Mouse (Mus musculus) embryo, embryonic 10.5 days (tissue): Measurements from ENCODE around the gene Chrm2.

Source experiments
- DNase-seq: peaks from one replicate; pipeline ENCODE4 v3.0.0-alpha.2; 2015; ENCODE audit warnings: low spot score

Gene Chrm2

DNA sequence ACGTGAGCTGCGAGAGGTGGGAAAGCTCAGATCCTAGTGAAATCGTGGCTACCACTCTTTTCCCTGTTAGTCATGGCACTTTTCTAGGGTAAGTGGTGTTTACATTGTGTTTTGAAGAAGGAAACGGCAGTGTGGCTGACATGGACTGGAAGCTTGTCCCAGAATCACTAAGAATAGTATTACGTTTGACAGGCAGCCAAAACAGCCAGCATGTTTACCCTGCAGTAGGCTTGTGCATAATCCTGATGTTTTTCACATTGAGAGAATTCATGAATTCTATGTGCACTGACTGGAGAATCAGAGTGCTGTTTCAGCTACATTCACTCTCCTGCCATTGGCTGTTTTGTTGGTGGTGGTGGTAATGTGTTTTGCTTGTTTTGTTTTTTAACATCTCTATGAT lies 129.4 kb downstream of the Chrm2 start:
- DNase-seq = no peak

DNA sequence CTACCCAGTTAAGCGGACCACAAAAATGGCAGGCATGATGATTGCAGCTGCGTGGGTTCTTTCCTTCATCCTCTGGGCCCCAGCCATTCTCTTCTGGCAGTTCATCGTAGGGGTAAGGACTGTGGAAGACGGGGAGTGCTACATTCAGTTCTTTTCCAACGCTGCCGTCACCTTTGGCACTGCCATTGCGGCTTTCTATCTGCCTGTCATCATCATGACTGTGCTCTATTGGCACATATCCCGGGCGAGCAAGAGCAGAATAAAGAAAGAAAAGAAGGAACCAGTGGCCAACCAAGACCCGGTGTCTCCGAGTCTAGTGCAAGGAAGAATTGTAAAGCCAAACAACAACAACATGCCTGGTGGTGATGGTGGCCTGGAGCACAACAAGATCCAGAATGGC lies 135.7 kb downstream of the Chrm2 start:
- DNase-seq = no peak

DNA sequence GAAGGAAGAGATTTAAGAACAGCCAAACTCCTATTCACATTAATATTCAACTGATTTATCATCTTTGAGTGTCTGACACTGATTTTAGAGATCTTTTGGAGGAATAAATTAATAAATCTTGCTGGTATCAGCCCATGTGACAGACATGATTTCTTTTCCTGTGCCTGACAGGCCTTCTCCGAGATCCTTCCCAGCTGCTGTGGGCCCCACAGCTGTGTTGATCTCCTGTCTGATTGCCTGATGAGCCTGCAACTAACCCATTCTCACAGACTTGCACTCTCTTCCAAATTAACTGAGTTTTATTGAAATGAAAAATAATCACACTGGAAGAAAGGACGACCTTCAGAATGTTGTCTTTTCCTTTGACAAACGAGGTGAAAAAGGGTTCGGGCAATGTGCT lies 140.6 kb downstream of the Chrm2 start:
- no peak for DNase-seq

DNA sequence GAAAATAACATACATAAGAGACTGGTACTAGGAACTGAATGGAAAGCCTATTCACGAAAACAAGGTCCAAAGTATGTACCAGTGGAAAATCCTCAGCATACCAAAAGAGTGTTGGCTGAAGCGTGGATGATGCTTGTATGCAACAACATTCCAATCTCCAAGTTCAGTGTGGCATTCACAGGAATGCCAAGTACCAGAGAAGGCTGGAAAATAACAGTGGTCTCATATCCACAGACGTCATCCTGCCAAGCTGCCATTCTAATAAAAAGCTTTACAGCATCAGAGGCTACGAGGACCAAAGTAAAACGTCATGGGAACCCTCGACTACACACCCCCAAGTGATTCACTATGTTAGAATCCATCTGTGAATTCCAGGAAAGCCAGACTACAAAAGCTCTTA lies 153.4 kb downstream of the Chrm2 start:
- no peak for DNase-seq

DNA sequence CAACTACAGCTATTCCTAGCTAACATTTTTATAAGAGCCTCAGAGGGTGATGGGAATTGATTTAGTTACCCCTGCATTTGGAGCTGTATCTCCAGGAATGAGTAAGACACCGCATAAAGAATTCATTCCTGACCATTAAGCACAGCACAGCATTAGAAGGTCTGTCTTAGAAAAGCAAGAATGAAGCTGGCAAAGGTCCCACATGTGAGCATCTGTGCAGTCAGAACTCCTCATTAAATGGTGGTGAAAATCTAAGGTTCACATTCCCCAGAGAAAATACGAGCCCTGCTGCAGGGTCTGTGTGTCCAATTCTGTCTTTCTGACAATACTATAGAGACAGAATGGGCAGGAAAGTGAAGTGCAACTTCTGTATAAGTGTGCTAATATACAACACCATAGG lies 179.0 kb downstream of the Chrm2 start:
- no peak for DNase-seq
